Mouse (Mus musculus) gastrocnemius, postnatal 14 days (tissue): Measurements from ENCODE around the gene Hspb1. TPM values are rescaled to one million over a fixed set of nuclear protein-coding genes. Genes with fewer than 3 reads are reported as not detected.

ENCODE experiments used
- DNase-seq: peaks from one replicate; pipeline ENCODE4 v3.0.0; 2021; ENCODE audit warnings: mixed read lengths
- intact Hi-C: fragments of 180-260 bp; cut with DNase I; formaldehyde crosslinking; loops from one replicate; pipeline ENCODE4 v1.15.1; 2025; ENCODE audit warnings: low total_unique reads
- total RNA-seq, 2 experiments: library from RNA; stranded (reverse); gene quantifications; 2 replicates each; pipeline ENCODE4 v1.2.3; 2021

Hspb1 gene
- total RNA-seq, 2 experiments from 2014 or later, result 257 to 459 TPM

GRCm38 (mm10) chr5:135906846-135907245 lies 19.1 kb downstream of the Hspb1 start:
- no peak for DNase-seq
- intact Hi-C loops, result no loop called here

GRCm38 (mm10) chr5:135907256-135907655 lies 19.5 kb downstream of the Hspb1 start:
- intact Hi-C loops, result no loop called here
- DNase-seq, result peak; percentile 84

GRCm38 (mm10) chr5:135908185-135908584 lies 20.5 kb downstream of the Hspb1 start:
- DNase-seq, result no peak
- intact Hi-C loops, result no loop called here

- no peak for DNase-seq
Observed at GRCm38 (mm10) chr5:135908989-135909388, 21.3 kb downstream of the Hspb1 start.

GRCm38 (mm10) chr5:135909646-135910045 lies 21.9 kb downstream of the Hspb1 start:
- no peak for DNase-seq
- intact Hi-C loops, result no loop called here

More at GRCm38 (mm10) chr5:135908989-135909388, 21.3 kb downstream of the Hspb1 start:
- intact Hi-C loops, result no loop called here

- intact Hi-C loops, result no loop called here
- no peak for DNase-seq
Observed at GRCm38 (mm10) chr5:135910813-135911212, 23.1 kb downstream of the Hspb1 start.

GRCm38 (mm10) chr5:135911633-135912220 lies 24.0 kb downstream of the Hspb1 start:
- DNase-seq, result no peak
- intact Hi-C loops, result no loop called here

GRCm38 (mm10) chr5:135913201-135913600 lies 25.5 kb downstream of the Hspb1 start:
- no peak for DNase-seq
- intact Hi-C loops, result no loop called here

GRCm38 (mm10) chr5:135914156-135914555 lies 26.4 kb downstream of the Hspb1 start:
- intact Hi-C loops, result no loop called here
- peak; percentile 63 for DNase-seq

- intact Hi-C loops, result no loop called here
- no peak for DNase-seq
Observed at GRCm38 (mm10) chr5:135916051-135916565, 28.4 kb downstream of the Hspb1 start.

GRCm38 (mm10) chr5:135916601-135917000 lies 28.9 kb downstream of the Hspb1 start:
- intact Hi-C loops, result no loop called here
- DNase-seq, result no peak

- no peak for DNase-seq
- intact Hi-C loops, result no loop called here
Observed at GRCm38 (mm10) chr5:135917327-135918058, 29.8 kb downstream of the Hspb1 start.

- intact Hi-C loops, result no loop called here
- DNase-seq, result no peak
Observed at GRCm38 (mm10) chr5:135918059-135918437, 30.3 kb downstream of the Hspb1 start.

GRCm38 (mm10) chr5:135918593-135918992 lies 30.9 kb downstream of the Hspb1 start:
- intact Hi-C loops, result no loop called here
- DNase-seq, result no peak

- no peak for DNase-seq
- intact Hi-C loops, result no loop called here
Observed at GRCm38 (mm10) chr5:135919902-135920301, 32.2 kb downstream of the Hspb1 start.

GRCm38 (mm10) chr5:135923901-135924300 lies 36.2 kb downstream of the Hspb1 start:
- intact Hi-C loops, result no loop called here
- DNase-seq, result no peak

- DNase-seq, result no peak
- intact Hi-C loops, result no loop called here
Observed at GRCm38 (mm10) chr5:135929685-135930424, 42.1 kb downstream of the Hspb1 start.

GRCm38 (mm10) chr5:135931526-135931925 lies 43.8 kb downstream of the Hspb1 start:
- DNase-seq, result no peak
- intact Hi-C loops, result no loop called here

GRCm38 (mm10) chr5:135932359-135932758 lies 44.6 kb downstream of the Hspb1 start:
- intact Hi-C loops, result no loop called here

GRCm38 (mm10) chr5:135933222-135933899 lies 45.6 kb downstream of the Hspb1 start:
- no peak for DNase-seq
- intact Hi-C loops, result no loop called here

More at GRCm38 (mm10) chr5:135932359-135932758, 44.6 kb downstream of the Hspb1 start:
- DNase-seq, result no peak
